Mouse (Mus musculus): Measurements from ENCODE around the gene U2af2. TPM values are rescaled to one million over a fixed set of nuclear protein-coding genes. Genes with fewer than 3 reads are reported as not detected.

The U2af2 gene
- total RNA-seq, 1 experiment, result 262 TPM

DNA sequence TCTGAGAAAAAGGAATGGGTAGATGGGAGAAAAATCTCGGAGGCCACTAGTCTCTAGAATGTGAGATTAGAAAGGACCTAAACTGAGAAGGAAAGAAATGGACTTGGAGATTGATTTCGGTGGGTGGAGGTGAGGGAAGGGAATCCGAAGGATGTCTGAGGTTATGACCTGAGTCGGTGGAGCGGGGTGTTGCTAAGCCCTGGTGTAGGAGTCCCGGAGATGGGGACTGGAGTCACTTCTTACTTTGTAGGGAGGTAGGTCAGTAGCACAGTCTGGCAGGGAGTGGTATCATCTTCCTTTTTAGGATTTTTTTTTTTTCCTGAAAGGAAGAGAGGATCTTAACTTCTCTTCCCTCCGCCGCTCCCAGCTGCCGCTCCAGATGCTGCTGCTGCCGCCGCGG lies 9.5 kb upstream of the U2af2 start:
- Histone ChIP-seq H3K9me3 (ENCODE audit: control insufficient read depth, insufficient read depth, low read depth, low read length) (no peaks in the 10 kb centered on the region), H3K36me3 (ENCODE audit: control insufficient read depth, insufficient read depth, low read length, poor library complexity, severe bottlenecking) (no peaks in the 10 kb centered on the region), H3K9ac (ENCODE audit: insufficient read depth, low read depth, low read length, poor library complexity, severe bottlenecking) (peak overlapping the region; percentile 87), H3K27ac (ENCODE audit: insufficient read depth, low read depth, low read length, poor library complexity, severe bottlenecking) (no peak overlapping the region), H3K4me3 (ENCODE audit: insufficient read depth in 1 of 2, low read depth in 1 of 2, low read length in 2 of 2, poor library complexity in 1 of 2, severe bottlenecking in 1 of 2) (peak overlapping the region; percentile 68 to 86), H3K4me1 (ENCODE audit: control insufficient read depth in 2 of 2, insufficient read depth in 2 of 2, low read length in 2 of 2, poor library complexity in 1 of 2) (peaks cover 3 to 6% of the 10 kb centered on the region in 2 experiments; a peak in 1 of 4 replicates)
- no peak for DNase-seq (ENCODE audit: low read depth, low spot score)
- TF ChIP-seq HCFC1 (IDR thresholded peaks at IDR 0.05; ENCODE audit: borderline replicate concordance, insufficient read depth, low read length), result no peak
- no peak for TF ChIP-seq CHD2 (IDR thresholded peaks at IDR 0.05; ENCODE audit: low read depth, low read length)
- TF ChIP-seq ZNF384 (IDR thresholded peaks at IDR 0.05; ENCODE audit: low read depth, low read length), result no peak
- TF ChIP-seq MAFK (IDR thresholded peaks at IDR 0.05; ENCODE audit: insufficient read depth, low read depth, low read length), result no peak
- TF ChIP-seq ZC3H11A (IDR thresholded peaks at IDR 0.05; ENCODE audit: borderline replicate concordance, low read depth, low read length), result no peak
- in situ Hi-C loops (cut with MboI; ENCODE audit: low sequenced_read_pairs in 2 of 2, unreplicated experiment in 2 of 2), result no loop called here

DNA sequence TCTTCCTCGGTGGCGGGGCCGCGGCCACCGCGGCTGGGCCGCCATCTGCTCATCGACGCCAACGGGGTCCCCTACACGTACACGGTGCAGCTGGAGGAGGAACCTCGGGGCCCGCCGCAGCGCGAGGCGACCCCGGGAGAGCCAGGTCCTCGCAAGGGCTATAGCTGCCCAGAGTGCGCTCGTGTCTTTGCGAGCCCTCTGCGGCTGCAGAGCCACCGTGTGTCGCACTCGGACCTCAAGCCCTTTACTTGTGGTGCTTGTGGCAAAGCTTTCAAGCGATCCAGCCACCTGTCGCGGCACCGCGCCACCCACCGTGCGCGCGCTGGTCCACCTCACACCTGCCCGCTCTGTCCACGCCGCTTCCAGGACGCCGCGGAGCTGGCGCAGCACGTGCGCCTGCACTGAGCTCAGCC lies 9.0 kb upstream of the U2af2 start:
- Histone ChIP-seq H3K9ac (ENCODE audit: insufficient read depth, low read depth, low read length, poor library complexity, severe bottlenecking) (peak overlapping the region; percentile 71), H3K36me3 (ENCODE audit: control insufficient read depth, insufficient read depth, low read length, poor library complexity, severe bottlenecking) (no peaks in the 10 kb centered on the region), H3K9me3 (ENCODE audit: control insufficient read depth, insufficient read depth, low read depth, low read length) (no peaks in the 10 kb centered on the region), H3K4me1 (ENCODE audit: control insufficient read depth in 2 of 2, insufficient read depth in 2 of 2, low read length in 2 of 2, poor library complexity in 1 of 2) (peaks cover 3 to 10% of the 10 kb centered on the region in 2 experiments; a peak in 1 of 4 replicates), H3K4me3 (ENCODE audit: insufficient read depth in 1 of 2, low read depth in 1 of 2, low read length in 2 of 2, poor library complexity in 1 of 2, severe bottlenecking in 1 of 2) (peak overlapping the region; percentile 68 to 86), H3K27ac (ENCODE audit: insufficient read depth, low read depth, low read length, poor library complexity, severe bottlenecking) (no peak overlapping the region)
- in situ Hi-C loops (cut with MboI; ENCODE audit: low sequenced_read_pairs in 2 of 2, unreplicated experiment in 2 of 2), result no loop called here
- no peak for DNase-seq (ENCODE audit: low read depth, low spot score)
- TF ChIP-seq HCFC1 (IDR thresholded peaks at IDR 0.05; ENCODE audit: borderline replicate concordance, insufficient read depth, low read length) (no peak), MAFK (IDR thresholded peaks at IDR 0.05; ENCODE audit: insufficient read depth, low read depth, low read length) (no peak), ZNF384 (IDR thresholded peaks at IDR 0.05; ENCODE audit: low read depth, low read length) (no peak), CHD2 (IDR thresholded peaks at IDR 0.05; ENCODE audit: low read depth, low read length) (no peak), ZC3H11A (IDR thresholded peaks at IDR 0.05; ENCODE audit: borderline replicate concordance, low read depth, low read length) (no peak)

DNA sequence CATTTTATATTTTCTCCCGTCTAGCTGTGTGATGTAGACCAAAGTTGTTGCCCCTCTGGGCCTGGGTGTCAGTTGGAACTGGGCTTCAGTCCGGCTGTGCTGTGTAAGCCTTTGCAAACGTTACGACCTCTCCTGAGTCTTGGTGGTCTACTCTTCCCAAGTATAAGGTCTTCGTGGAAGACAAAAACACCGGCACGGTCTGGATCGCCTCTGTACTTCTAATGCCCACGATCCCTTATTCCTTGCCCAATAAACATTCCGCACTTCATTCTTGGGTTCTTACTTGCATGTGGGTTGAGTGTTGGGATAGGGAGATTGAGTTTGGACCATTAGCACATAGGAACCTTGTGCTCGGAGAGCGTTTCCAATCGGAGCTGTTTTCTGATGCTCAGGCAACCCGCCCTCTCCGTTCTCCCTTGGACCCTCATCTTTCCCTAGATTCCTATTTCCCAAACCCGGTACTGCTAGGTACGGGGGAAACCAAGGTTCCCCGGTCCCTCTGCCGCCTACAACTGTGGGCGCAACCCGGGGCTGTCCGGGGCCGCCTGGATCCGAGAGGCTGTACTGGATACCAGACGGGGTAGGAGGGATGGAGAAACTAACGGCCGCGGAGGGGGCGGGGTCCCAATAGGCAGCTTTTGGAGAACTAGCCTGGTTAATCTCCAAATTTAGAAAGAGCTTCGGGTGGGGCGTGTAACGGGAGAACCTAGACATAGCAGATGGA lies 8.3 kb upstream of the U2af2 start:
- peaks cover 3 to 11% of the 10 kb centered on the region in 2 experiments; a peak in 1 of 4 replicates for H3K4me1 ChIP-seq (ENCODE audit: control insufficient read depth in 2 of 2, insufficient read depth in 2 of 2, low read length in 2 of 2, poor library complexity in 1 of 2)
- in situ Hi-C loops (cut with MboI; ENCODE audit: low sequenced_read_pairs in 2 of 2, unreplicated experiment in 2 of 2), result no loop called here
- peak overlapping the region; percentile 68 to 86 for H3K4me3 ChIP-seq (ENCODE audit: insufficient read depth in 1 of 2, low read depth in 1 of 2, low read length in 2 of 2, poor library complexity in 1 of 2, severe bottlenecking in 1 of 2)
- TF ChIP-seq HCFC1 (IDR thresholded peaks at IDR 0.05; ENCODE audit: borderline replicate concordance, insufficient read depth, low read length) (peak; percentile 61; the same call in 1 of the 2 replicates), ZNF384 (IDR thresholded peaks at IDR 0.05; ENCODE audit: low read depth, low read length) (no peak)
- no peaks in the 10 kb centered on the region for H3K36me3 ChIP-seq (ENCODE audit: control insufficient read depth, insufficient read depth, low read length, poor library complexity, severe bottlenecking)
- no peaks in the 10 kb centered on the region for H3K9me3 ChIP-seq (ENCODE audit: control insufficient read depth, insufficient read depth, low read depth, low read length)
- DNase-seq (ENCODE audit: low read depth, low spot score), result no peak
- H3K27ac ChIP-seq (ENCODE audit: insufficient read depth, low read depth, low read length, poor library complexity, severe bottlenecking), result no peak overlapping the region
- peak overlapping the region; percentile 70; the same call in 1 of the 2 replicates for H3K9ac ChIP-seq (ENCODE audit: insufficient read depth, low read depth, low read length, poor library complexity, severe bottlenecking)

DNA sequence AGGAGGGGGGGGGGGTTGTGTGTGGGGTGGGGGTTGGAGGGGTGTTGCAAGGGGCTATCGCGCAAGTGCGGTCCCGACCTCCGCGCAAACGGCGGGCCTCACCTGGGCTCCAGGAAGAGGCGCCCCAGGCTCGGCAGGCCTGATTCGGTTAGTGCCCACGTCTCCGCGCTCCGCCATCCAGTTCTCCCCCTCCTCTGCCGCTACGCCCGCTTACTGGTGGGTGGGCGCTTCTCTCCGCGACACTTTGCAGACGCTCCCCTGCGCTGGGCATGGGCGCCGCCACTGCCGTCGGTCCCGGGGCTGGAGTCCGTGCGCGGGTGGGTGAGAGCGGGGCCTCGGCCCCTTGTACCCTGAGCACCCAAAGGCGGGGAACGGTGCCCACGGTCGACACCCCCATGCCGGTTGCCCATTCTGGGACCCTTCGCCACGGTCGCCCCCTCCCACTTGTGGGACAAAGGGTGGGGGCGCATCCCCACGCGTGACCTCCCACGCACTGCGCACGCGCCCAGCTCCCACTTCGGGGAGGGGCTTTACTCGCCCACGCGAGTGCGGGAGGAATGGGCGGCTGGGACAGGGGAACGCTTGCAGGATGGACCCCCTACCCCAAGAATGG lies 5.2 kb upstream of the U2af2 start:
- H3K4me3 ChIP-seq (ENCODE audit: insufficient read depth in 1 of 2, low read depth in 1 of 2, low read length in 2 of 2, poor library complexity in 1 of 2, severe bottlenecking in 1 of 2), result peak overlapping the region; percentile 51 to 75
- no peak overlapping the region for H3K27ac ChIP-seq (ENCODE audit: insufficient read depth, low read depth, low read length, poor library complexity, severe bottlenecking)
- TF ChIP-seq MAFK (IDR thresholded peaks at IDR 0.05; ENCODE audit: insufficient read depth, low read depth, low read length), result no peak
- TF ChIP-seq HCFC1 (IDR thresholded peaks at IDR 0.05; ENCODE audit: borderline replicate concordance, insufficient read depth, low read length), result no peak
- no peak for TF ChIP-seq ZC3H11A (IDR thresholded peaks at IDR 0.05; ENCODE audit: borderline replicate concordance, low read depth, low read length)
- no peak for TF ChIP-seq ZNF384 (IDR thresholded peaks at IDR 0.05; ENCODE audit: low read depth, low read length)
- TF ChIP-seq CHD2 (IDR thresholded peaks at IDR 0.05; ENCODE audit: low read depth, low read length), result no peak
- H3K4me1 ChIP-seq (ENCODE audit: control insufficient read depth in 2 of 2, insufficient read depth in 2 of 2, low read length in 2 of 2, poor library complexity in 1 of 2), result peaks cover 0 to 11% of the 10 kb centered on the region in 2 experiments; a peak in 1 of 4 replicates
- H3K9ac ChIP-seq (ENCODE audit: insufficient read depth, low read depth, low read length, poor library complexity, severe bottlenecking), result peak overlapping the region; percentile 82
- no peaks in the 10 kb centered on the region for H3K9me3 ChIP-seq (ENCODE audit: control insufficient read depth, insufficient read depth, low read depth, low read length)
- in situ Hi-C loops (cut with MboI; ENCODE audit: low sequenced_read_pairs in 2 of 2, unreplicated experiment in 2 of 2), result no loop called here
- no peak for DNase-seq (ENCODE audit: low read depth, low spot score)
- H3K36me3 ChIP-seq (ENCODE audit: control insufficient read depth, insufficient read depth, low read length, poor library complexity, severe bottlenecking), result peaks cover 2% of the 10 kb centered on the region; the same call in 1 of the 2 replicates

Data from ES-E14 (cell line).